Mouse (Mus musculus): ENCODE results near the gene Esr2. TPM values are rescaled to one million over a fixed set of nuclear protein-coding genes. Genes with fewer than 3 reads are reported as not detected.

The Esr2 gene
- polyA plus RNA-seq, 1 experiment from 2014 or later = 0.28 TPM

- H3K36me3 ChIP-seq (ENCODE audit: control insufficient read depth, insufficient read depth) = peaks cover 7% of the 10 kb centered on the region; the same call in 1 of the 2 replicates
- H3K9me3 ChIP-seq (ENCODE audit: control insufficient read depth, low read length) = no peaks in the 10 kb centered on the region
- no peak overlapping the region for H3K4me2 ChIP-seq (ENCODE audit: low read length)
- H3K27ac ChIP-seq (ENCODE audit: low read length) = no peak overlapping the region; the same call in 1 of the 2 replicates
- H3K4me1 ChIP-seq (replicated peaks; ENCODE audit: control insufficient read depth, insufficient read depth, low read length) = peaks cover 6% of the 10 kb centered on the region; the same call in 1 of the 2 replicates
- no peak overlapping the region for H3K9ac ChIP-seq (replicated peaks; ENCODE audit: low read depth, low read length)
- no peak overlapping the region for H3K4me3 ChIP-seq (replicated peaks; ENCODE audit: low read length)
- 19% methylated on average over 13 of the region's 13 CpGs for WGBS
- ATAC-seq = no peak
- no peaks in the 10 kb centered on the region for H3K27me3 ChIP-seq (replicated peaks; ENCODE audit: control insufficient read depth, insufficient read depth, low read length)
Measured at GRCm38 (mm10) chr12:76073066-76073826, 103.8 kb downstream of the Esr2 start.

DNA sequence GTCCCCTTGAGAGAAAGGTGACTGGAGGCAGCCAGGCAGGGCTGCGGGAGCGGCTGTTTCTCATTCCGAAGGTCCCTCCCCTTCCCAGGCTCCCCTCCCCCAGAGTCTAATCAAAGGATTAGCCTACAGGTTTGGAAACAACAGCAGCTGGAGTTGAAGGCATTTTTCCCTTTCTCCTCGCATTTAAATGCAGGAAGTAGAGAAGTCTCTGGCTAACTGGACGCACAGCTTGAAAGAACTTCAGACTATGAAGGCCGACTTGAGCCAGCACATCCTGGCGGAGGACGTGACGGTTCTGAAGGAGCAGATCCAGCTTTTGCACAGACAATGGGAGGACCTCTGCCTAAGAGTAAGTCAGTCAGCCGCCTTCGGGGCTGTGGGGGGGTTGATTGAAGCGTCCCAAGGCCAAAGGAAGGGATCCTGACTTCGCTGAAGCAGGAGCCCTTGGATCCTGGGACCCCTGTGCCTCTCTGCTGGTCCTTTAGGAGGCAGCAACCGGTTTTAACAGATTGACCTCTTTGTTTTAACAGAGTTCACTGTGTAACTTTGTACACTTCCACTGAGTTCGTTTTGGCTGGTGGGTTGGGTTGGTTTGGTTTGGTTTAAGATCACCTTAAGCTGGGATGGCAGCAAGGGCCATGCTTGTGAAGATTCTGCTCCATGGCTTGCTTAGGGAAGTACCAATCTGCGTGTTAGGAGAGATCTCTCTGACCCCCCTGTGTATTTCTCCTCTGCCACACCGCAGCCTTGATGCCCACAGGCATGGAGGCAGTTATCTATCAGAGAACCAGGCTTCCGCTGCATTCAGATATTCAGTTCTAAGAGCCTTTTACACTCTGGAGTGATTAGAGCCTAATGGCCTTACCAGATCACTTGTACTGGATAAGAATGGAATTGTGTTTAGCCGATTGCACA is 104.9 kb downstream of the Esr2 start:
- no peaks in the 10 kb centered on the region for H3K27me3 ChIP-seq (replicated peaks; ENCODE audit: control insufficient read depth, insufficient read depth, low read length)
- peaks cover 6% of the 10 kb centered on the region; the same call in 1 of the 2 replicates for H3K4me1 ChIP-seq (replicated peaks; ENCODE audit: control insufficient read depth, insufficient read depth, low read length)
- WGBS = 17% methylated on average over 19 of the region's 19 CpGs
- ATAC-seq = no peak
- H3K9ac ChIP-seq (replicated peaks; ENCODE audit: low read depth, low read length) = no peak overlapping the region
- peaks cover 7% of the 10 kb centered on the region; the same call in 1 of the 2 replicates for H3K36me3 ChIP-seq (ENCODE audit: control insufficient read depth, insufficient read depth)
- H3K4me3 ChIP-seq (replicated peaks; ENCODE audit: low read length) = no peak overlapping the region
- H3K27ac ChIP-seq (ENCODE audit: low read length) = 0 out of 2 replicates have a peak overlapping the region, but pooled peaks have one; percentile 14
- no peak overlapping the region for H3K4me2 ChIP-seq (ENCODE audit: low read length)
- no peaks in the 10 kb centered on the region for H3K9me3 ChIP-seq (ENCODE audit: control insufficient read depth, low read length)

Other genes starting within 250 kb of the Esr2 start
- not detected in 2 replicates for gene Tex21, start 69.5 kb upstream of the Esr2 start, polyA plus RNA-seq (2015; fragmentation: Nextera tagmentation; extraction: Ambion mirVana)
- 47.8 and 51.0 TPM in 2 replicates for gene Mthfd1, start 78.0 kb upstream of the Esr2 start, polyA plus RNA-seq (2015; fragmentation: Nextera tagmentation; extraction: Ambion mirVana)
- gene Akap5, start 147.6 kb upstream of the Esr2 start, polyA plus RNA-seq (2015; fragmentation: Nextera tagmentation; extraction: Ambion mirVana) = 8.2 and 10.3 TPM in 2 replicates
- 16.5 and 17.1 TPM in 2 replicates for gene Zbtb25, start 192.3 kb upstream of the Esr2 start, polyA plus RNA-seq (2015; fragmentation: Nextera tagmentation; extraction: Ambion mirVana)
- gene Zbtb1, start 193.0 kb upstream of the Esr2 start, polyA plus RNA-seq (2015; fragmentation: Nextera tagmentation; extraction: Ambion mirVana) = 4.6 and 5.5 TPM in 2 replicates
- gene Hspa2, start 226.9 kb upstream of the Esr2 start, polyA plus RNA-seq (2015; fragmentation: Nextera tagmentation; extraction: Ambion mirVana) = 5.4 and 6.2 TPM in 2 replicates
- 0.73 and 0.87 TPM in 2 replicates for gene Ppp1r36, start 240.3 kb upstream of the Esr2 start, polyA plus RNA-seq (2015; fragmentation: Nextera tagmentation; extraction: Ambion mirVana)